Mouse (Mus musculus): ENCODE measurements around the gene Parp4.

DNA sequence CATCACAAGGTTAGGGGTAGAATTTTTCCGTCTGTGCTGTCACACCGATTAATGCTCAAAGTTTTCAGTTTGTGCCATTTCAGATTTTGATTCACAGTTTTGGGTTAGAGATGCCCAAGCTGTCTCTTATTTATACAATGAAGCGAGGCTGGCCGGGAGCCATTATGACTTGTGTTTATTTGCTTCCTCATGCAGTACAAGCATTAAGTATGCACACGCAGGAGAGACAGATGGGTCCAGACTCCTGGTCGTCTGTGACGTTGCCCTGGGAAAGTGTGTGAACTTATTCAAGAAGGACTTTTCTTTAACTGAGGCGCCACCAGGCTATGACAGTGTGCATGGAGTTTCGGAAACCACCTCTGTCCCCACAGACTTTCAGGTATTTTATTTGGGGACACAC, 26.6 kb downstream of the Parp4 start:
- TF ChIP-seq CTCF (IDR thresholded peaks at IDR 0.05; ENCODE audit: low read depth, low read length) (no peak), GATA1 (IDR thresholded peaks at IDR 0.05; ENCODE audit: borderline replicate concordance, low read length) (no peak), POLR2AphosphoS5 (IDR thresholded peaks at IDR 0.05; ENCODE audit: insufficient replicate concordance, low read depth, low read length) (no peak), TAL1 (conservative IDR thresholded peaks at IDR 0.05; ENCODE audit: low read depth, low read length) (no peak), GATA2 (IDR thresholded peaks at IDR 0.05; ENCODE audit: borderline replicate concordance, low read depth, low read length) (no peak)

Data from G1E (cell line).